Mouse (Mus musculus) kidney, adult 2 months (tissue): ENCODE data around the gene Psmb7.

Source experiments
- CTCF ChIP-seq: fragments of 200-500 bp; conservative IDR thresholded peaks from 2 replicates; pipeline ENCODE4 v1.5.1; 2011; ENCODE audit warnings: low read depth, mild to moderate bottlenecking, control low read depth, low read length, moderate library complexity, mixed read lengths; ENCODE audit not compliant: insufficient read depth, insufficient read length
- POLR2A ChIP-seq: fragments of 200-500 bp; IDR thresholded peaks from one replicate; pipeline ENCODE4 v1.6.1; 2011; ENCODE audit warnings: low read depth, low read length, control low read depth

GRCm38 (mm10) chr2:38597896-38598295 is 46.0 kb downstream of the Psmb7 start:
- TF ChIP-seq CTCF (peak; percentile 52), POLR2A (no peak)
